Mouse (Mus musculus): ENCODE data around the gene Cpsf4l.

The Cpsf4l gene

DNA sequence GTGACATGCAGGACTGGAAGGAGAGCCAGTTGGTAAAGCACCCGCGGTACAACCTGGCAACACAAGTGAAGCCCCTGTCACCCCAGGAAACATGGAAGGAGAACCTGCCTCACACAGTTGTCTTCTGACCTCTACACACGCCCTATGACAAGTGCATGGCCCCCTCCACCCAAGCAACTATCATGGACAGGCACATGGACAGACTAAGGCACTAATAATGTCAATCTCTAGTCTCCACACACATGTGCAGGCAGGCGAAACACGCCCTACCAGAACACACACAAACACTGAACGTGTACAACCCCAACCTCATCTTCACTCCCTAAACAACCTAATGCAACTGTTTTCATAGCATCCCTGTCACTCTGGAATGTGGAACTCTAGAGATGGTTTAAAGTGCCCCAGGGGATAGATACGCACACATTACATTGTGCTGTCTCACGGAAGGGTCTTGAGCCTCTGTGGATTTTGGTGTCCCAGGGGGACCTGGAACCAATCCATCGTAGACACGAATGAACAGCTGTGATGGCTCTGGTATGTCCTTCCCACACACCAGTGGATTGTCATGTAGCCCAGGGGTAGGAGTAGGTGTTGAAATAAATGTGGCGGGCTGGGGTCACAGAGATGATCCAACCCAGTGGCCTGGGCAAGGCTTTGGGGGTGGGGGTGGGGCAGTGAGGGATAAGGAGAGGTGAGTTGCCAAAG, 27.2 kb upstream of the Cpsf4l start:
- intact Hi-C loops (cut with DNase I): no loop called here

DNA sequence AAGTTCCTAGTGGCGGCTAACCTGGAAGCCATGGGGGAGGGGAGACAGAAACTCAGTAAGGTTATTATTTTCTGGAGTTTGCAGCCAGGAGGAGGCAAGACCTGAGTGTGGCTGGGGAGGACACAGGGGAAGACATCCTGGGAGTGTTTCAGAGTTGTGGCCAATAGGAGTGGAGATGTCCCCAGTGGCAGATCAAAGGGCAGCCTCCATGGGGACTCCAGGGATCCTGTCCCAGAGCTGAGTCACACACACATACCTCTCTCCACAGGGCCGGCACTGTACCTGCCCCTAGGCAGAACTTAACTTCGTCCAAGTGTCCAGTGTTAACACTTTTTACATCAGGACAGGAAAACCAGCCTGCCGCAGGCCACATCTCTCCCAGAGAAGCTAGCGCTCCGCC, 25.3 kb upstream of the Cpsf4l start:
- intact Hi-C loops (cut with DNase I): no loop called here

DNA sequence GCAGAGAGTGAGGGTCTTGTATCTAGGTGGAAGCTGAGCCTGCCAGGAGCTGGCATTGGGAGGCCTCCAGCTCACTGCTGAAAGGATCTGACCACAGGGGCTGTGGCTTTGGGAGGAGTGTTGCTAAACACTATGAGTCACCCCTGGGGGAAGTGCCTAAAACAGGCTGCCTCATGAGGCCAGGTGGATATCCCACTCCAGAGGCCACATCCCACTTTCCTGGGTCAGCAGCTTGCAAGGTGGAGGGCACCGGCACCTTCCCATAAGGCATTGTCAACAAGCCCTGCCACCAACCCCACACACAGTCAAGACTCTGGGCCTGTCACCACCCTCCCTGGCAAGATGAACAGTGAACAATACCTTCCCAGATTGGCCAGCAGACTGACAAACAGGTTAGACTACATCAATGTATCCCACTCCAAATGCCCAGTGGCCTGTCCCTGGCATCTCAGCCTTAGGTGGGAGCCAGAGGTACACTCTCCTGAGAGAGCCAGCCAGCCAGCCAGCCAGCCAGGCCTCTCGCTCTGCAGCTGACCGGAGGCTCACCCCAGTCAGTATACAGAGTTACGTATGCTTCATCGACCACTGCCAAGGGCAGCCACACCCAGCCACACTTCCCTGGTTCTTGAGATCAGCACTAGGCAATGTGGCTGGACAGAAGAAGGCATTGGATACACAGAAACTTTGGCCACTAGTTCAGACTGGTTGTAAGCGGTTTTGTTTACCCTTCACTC, 24.0 kb upstream of the Cpsf4l start:
- intact Hi-C loops (cut with DNase I): no loop called here

DNA sequence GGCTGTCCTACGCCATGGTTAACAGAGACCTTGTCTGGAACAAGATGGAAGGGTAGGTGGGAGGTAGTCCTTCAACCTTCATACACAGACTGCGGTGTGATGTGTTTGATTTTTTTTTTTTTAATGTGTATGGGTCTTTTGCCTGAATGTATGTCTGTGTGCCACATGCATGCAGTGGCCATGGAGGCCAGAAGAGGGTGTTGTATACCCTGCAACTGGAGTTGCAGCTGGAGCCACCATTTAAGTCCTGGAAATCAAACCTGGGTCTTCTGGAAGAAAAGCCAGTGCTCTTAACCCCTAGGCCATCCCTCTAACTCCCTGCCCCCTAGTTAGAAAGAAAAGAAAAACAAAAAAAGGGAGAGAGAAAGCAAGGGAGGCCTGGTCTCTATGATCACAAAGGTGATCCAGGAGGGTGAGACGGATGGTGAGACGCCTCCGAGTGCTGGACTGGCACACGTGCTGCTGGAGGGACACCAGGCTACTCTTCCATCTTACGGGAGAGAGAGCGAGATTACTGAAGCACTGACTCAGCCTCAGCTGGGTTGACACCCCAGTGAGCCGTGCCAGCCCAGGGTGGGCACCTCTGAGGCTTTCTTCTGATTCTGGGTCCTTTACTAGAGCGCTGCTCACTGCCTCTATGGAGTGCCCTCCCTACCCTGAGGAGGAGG, 22.3 kb upstream of the Cpsf4l start:
- intact Hi-C loops (cut with DNase I): no loop called here

DNA sequence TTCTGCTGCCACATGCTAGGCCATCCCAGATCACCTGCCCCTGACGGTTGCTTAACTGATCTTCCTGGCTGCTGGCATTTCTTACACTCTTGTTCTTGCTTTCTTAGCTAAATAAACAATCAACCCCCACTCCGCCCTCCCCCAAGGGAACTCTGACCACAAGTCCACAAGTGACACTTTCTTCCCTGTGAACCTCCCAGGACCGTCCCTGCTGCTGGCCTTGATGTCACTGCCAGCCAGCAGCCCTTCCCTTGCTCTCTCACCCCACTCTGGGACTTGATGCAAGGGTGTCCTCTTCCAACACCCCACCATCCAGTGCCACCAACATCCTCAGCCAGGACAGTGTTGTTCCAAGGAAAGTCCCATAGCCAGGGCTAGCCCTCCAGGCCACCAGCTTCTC, 21.1 kb upstream of the Cpsf4l start:
- intact Hi-C loops (cut with DNase I): no loop called here

DNA sequence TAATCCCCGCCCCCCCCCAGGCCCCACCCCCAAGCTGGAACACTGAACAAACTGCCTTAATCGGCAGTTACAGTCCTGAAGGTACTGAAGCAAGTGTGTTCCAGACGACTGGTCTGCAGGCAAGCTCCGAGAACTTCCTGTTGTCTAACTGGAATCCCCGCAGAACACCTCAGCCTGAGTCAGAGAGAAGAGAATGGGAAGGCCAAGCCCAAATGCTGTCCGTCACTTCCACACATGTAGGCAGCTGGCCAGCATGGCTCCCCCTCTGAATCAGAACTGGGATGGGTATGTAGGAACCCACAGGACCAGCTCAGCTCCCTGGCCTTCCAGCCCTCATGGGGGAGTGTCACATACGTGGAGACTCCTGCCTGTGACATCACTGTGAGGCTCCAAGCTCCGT, 20.1 kb upstream of the Cpsf4l start:
- intact Hi-C loops (cut with DNase I): no loop called here

DNA sequence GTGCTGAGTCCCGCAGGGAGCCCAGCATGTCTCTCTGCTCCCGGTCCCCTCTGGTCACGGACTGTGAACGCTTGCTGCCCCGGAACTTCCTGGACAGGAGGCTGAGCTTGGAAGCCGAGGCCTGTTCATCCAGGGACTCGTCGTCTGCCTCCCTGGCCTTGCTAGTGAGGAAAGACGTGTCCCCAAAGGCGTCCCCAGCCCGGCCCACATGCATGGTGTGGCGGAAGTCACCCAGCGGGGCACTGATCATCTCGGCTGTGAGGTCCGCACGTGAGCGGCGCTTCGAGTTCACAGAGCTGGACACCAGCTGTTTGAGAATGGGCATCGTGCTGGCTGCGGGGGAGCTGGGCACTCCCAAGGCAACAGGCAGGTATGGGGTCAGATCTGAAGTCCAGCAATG, 19.4 kb upstream of the Cpsf4l start:
- intact Hi-C loops (cut with DNase I): no loop called here

DNA sequence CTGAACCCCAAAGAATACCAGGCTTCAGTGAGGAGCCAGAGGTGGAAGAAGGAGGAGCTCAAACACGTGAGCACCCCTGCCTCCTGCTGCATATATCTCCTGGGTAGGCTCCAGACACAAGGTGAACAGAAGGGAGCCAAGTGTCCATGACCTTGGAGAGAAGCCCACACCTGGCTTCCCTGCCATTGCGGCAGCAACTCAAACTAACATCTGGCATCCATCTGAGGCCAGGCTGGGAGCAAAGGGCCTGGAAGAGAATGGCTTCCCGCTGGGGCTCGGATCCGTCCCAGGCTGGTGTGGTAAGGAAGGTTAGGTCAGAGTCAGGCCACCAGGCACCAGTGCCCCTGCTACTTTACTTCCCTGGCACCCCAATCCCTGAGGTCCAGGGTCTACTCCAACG, 18.2 kb upstream of the Cpsf4l start:
- intact Hi-C loops (cut with DNase I): no loop called here

DNA sequence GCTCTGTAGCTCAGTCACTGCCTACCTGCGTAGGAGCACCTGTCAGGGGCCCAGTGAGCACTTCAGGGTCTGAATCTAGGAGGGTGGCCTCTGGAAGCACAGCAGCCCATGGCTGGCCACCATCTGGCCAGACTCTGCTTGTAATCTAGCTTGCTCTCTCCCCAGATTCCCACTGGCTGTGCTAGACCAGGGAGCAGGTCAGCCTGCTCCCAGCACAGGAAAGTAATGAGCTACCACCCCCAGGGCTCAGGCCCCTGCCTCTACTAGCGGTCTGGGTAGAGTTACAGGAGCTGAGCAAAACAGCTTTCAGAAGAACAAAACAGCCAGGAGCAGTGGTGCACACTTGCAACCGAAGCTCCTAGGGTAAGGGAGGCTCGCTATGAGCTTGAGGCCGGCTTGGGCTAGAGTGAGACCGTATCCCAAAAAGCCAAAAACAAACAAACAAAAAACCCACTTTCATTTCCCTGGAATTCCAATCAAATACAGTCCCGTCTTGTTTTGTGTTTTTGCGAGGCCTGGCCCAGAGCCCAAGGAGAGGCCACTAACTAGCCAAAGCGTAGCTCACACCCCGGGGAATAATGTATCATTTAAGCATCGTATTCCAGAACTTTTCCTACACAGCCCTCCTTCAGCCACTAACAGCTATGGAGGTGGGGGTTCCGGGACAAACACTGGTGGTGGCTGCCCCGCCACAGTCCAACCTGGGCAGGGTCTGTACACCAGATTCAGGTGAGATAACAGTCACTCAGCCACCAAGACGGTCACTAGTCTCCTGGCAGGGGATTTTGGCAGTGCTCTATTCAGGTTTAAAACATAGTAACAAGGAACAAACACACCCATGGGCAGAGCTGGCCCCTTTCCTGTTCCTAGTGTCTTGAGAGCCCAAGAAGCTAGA, 17.4 kb upstream of the Cpsf4l start:
- intact Hi-C loops (cut with DNase I): no loop called here

DNA sequence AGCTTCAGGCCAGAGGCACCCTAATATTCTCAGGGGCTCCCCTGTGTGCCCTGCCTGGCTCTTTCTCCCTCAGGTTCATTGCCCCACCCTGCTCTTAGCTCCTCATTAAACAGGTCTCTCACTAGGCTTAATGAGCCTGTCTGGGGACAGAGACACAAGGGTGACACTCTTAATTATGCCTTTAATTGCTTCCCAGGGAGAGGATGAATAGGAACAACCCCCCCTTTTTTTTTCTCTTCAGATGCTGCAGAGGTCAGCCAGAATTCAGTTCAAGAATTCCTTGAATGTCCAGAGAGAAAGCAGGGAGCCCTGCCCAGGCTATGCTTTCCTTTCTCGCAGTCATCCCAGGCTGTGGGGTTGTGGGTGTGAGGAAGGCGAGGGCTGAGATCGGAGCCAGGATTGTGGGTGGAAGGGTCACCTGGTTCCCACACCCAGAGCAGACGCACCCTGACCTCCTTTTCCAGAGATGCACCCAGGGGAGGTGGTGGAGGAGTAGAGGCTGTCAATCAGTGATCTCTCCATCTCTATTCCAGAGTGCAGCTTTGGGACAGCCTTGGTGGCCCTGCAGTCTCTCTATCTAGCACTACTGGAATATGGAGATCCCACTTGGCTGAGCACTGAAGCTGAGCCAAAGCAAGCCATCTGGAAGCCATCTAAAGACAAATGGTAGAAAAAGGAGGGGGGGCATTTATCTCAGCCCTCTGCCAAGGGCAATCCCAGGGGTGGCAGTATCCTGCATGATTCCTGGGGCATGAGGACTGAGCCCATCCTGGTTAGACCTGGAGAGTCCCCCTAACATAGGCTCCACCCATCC, 15.6 kb upstream of the Cpsf4l start:
- intact Hi-C loops (cut with DNase I): no loop called here

DNA sequence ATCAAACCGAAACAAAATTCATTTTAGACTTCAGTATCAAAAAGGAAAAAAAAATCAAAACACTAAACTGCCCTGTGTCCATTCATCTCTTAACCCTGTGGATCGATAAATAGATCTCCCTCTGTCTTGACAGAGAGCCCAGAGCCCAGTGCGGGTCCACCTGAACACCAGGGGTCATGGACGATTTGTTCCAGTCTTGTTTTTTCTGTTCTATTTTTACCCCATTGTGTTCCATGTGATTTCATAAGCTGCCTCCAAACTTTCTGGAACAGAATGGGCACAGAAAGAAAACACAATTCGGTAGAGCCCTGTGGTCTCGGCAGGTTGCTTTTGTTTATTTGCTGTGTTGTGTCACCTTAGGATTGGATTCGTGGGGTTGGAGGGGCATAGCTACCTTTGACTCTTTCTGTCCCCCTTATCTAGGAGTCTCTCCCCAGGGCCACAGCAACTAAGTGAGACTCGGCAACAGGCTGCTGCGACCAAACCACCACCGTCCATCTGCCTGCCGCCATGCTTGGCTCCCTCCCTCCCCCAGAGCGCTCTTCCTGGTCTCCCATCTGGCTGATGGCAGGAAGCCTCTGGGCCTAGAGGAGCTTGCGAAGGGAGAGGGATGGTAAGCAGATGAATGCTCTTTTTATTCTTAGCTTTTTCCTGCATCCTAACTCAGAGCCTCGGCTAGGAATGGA, 12.7 kb upstream of the Cpsf4l start:
- intact Hi-C loops (cut with DNase I): no loop called here

DNA sequence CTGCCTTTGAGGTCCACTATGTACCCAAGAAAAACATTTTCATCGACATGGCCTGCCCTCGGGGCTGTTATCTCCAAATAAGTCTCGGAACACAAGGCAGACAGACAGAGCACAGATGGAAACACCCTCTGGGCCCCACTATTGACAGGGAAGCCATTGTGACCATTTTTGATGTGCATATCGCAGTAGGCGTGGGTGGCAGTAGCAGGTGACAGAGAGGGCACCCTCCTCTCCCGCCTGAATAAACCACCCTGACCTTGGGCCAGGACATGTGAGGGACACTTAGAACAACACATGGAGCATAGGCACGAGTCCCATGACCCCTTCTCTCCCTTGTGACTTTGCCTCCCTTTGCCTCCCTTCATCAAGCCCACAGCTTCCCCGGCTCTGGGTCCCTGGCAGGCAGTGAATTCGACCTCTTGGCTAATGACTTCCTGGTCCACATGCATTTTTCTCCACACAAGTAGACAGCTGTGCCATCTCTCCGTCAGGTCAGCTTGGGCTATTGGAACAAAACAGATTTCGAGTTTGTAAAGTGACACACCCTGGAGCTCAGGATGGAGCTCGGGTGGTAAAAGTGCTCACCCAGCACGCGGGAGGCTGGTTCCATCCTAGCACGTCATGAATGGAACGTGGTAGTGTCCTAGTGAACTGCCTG, 8.1 kb upstream of the Cpsf4l start:
- intact Hi-C loops (cut with DNase I): no loop called here

DNA sequence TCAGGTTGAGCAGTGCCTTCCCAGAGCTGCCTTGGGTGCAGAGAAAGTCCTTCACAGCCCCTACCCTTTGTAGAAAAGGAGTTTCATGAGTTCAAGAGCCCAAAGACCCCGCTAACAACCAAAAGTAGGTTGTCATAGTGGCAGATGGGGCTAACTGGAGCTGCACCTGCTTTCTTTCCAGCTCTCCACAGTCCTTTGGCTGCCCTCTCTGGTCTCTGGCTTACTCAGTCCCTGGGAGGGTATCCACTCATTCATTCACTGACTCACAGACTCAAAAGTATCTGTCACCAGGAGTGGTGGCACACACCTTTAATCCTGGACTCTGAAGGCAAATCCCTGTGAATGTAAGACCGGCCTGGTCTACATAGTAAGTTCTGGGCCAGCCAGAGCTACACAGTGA, 6.3 kb upstream of the Cpsf4l start:
- intact Hi-C loops (cut with DNase I): no loop called here

DNA sequence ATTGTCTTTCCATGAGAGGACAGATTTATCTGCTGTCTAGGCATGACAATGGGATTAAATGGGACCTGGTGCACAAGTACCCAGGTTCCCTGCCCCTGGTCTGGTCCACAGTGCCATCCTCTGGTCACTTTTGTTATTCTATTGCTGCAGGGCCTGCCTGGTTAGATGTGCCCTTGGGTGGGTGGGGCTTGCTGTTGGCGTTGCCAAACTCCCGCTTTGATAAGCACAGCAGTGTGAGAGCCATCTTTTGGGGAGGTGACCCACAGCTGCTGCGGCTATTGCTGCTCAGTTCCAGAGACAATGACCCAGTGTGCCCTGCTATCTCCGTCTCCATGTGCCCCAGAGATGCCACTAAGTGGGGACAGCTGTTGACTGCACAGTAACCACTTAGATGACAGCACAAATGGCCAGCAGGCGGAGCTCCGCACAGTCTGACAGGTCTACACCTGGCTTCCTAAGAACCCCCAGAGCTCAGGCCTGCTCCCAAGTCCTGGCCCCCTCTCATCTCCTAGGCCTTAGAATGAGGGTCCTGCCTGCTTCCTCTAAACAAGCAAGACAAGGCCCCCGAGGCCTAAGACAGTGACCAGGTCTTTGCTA, 5.4 kb upstream of the Cpsf4l start:
- intact Hi-C loops (cut with DNase I): no loop called here

DNA sequence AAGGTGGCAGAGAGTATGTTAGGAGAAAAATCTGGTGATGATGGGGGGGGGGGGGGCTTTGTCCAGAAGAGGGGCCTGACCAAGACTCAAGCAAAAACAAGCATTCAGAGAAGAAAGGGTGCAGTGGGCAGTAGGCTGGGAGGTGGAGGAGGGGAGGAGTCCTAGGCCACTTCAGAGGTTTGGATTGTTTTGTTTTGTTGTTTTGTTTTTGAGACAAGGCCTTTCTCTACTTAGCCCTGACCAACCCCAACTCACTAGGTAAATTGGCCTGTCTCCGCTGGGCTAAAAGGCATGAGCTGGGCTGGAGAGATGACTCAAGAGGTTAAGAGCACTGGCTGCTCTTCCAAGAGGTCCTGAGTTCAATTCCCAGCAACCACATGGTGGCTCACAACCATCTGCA, 1.2 kb upstream of the Cpsf4l start:
- intact Hi-C loops (cut with DNase I): no loop called here

DNA sequence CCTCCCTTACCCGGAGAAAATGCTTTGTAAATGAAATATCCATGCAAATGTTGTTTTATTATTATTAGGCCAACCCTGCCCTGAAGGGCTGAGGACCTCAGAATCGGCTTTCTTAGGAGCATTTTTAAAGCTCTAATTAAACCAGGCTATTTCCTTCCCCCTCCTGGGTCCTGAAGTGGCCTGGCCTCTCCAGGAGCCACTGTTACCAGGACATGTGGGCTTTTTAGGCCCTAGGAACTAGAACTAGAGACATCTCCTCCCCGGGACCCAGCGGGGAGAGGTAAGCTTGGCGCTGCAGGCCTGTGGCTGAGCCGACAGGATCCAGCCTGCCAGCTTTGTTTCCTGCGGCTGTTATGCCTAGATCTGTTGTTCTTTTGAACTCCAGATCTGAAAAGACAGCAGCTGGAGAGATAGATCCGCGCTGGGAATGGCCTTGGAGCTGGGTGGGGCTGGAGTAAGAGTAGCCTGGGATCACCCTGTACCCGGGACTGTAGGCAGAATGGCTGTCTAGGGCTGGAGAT, 500 bp upstream of the Cpsf4l start:
- intact Hi-C loops (cut with DNase I): no loop called here

DNA sequence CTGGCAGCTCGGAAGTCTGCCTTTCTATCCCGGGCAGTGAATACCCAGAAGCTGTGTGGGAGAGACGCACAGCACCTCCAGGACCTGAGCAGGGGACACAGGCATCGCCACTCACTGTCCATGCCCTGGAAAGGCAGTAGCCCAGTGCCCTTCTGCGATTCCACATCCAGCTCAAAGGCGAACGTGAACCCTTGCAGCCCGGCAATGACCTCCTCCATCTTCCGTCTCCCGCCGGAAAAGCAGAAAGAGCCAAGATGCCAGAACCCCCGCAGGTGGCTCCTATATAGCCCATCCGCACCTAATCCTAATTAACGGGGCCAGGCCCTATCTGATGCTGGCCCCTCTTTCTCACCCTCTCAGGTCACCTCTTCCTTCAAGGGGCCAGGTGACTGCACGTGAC, 545 bp downstream of the Cpsf4l start:
- intact Hi-C loops (cut with DNase I): no loop called here

DNA sequence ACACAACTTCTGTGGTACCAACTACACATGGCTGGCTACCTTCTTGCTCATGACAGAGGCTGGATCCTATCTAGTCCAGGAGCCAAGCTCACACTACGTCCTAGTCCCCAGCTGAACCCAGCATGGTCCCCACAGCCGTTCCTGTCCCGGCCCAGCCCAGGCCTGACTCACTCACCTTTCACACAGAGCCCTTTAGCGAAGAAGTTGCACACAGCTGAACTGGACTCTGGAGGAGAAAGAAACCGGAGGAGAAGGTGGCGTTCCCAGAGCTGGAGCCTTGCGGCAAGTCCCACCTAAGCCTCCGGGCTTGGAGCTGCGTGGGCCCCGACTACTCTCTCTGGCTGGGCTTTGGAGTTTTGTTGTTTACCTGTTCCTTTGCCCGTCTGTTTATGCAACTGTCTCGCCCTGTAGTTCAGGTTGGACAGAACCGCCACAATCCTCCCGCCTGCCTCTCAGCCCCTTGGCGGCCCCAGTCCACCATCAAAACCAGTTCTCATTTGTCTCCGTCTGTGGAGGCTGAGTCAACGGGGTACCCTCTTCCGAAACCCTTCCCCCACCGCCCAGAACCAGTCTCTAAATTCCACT, 1.1 kb downstream of the Cpsf4l start:
- intact Hi-C loops (cut with DNase I): no loop called here
